Mouse (Mus musculus) CH12.LX (cell line): ENCODE results near the gene E130114P18Rik. TPM values are rescaled to one million over a fixed set of nuclear protein-coding genes. Genes with fewer than 3 reads are reported as not detected.

Source experiments
- DNase-seq: peaks from one replicate; pipeline ENCODE4 v3.0.0-alpha.2; 2013; ENCODE audit errors: extremely low read depth
- H3K27ac ChIP-seq: 2 replicates; pipeline ENCODE4 v1.5.1; 2012; ENCODE audit warnings: low read depth, mild to moderate bottlenecking, control low read depth, moderate library complexity; ENCODE audit not compliant: insufficient read depth
- H3K27me3 ChIP-seq: replicated peaks from 2 replicates; pipeline ENCODE3; 2012; ENCODE audit warnings: inconsistent platforms
- H3K36me3 ChIP-seq, 2 experiments: replicated peaks in 1 of 2; 2 replicates each; pipeline versions ENCODE3 to v1.6.1; 2012; ENCODE audit warnings: inconsistent platforms in 1 of 2, low read length in 1 of 2, mild to moderate bottlenecking in 1 of 2, mixed read lengths in 1 of 2, moderate library complexity in 1 of 2; ENCODE audit not compliant: control insufficient read depth in 1 of 2, insufficient read depth in 1 of 2
- H3K4me1 ChIP-seq, 2 experiments: 2 replicates each; pipeline ENCODE4 v1.6.1; 2012; ENCODE audit warnings: inconsistent platforms in 1 of 2, moderate library complexity in 1 of 2; ENCODE audit not compliant: insufficient read depth in 2 of 2, control insufficient read depth in 1 of 2
- H3K4me2 ChIP-seq: 2 replicates; pipeline ENCODE4 v1.6.1; 2012; ENCODE audit warnings: low read depth, mild to moderate bottlenecking, control low read depth; ENCODE audit not compliant: poor library complexity, insufficient read depth, severe bottlenecking
- H3K4me3 ChIP-seq, 3 experiments: fragments of 150-350 bp in 1 of 3; sonication (generic) in 1 of 3; replicated peaks in 1 of 3; 2 replicates each; pipeline versions ENCODE3 to v1.5.1; 2011 to 2012; ENCODE audit warnings: low read depth in 2 of 3, low read length in 2 of 3, mild to moderate bottlenecking in 2 of 3, moderate library complexity in 2 of 3, control low read depth in 1 of 3, improper control_type of control experiment in 1 of 3, inconsistent platforms in 1 of 3, mixed read lengths in 1 of 3; ENCODE audit not compliant: poor library complexity in 1 of 3
- H3K79me2 ChIP-seq: replicated peaks from 2 replicates; pipeline ENCODE4 v1.6.1; 2012; ENCODE audit warnings: mild to moderate bottlenecking, moderate library complexity; ENCODE audit not compliant: control insufficient read depth, poor library complexity, insufficient read depth, severe bottlenecking; ENCODE audit errors: extremely low read depth
- H3K9ac ChIP-seq: 2 replicates; pipeline ENCODE4 v1.6.1; 2012; ENCODE audit warnings: low read depth, mild to moderate bottlenecking, control low read depth, moderate library complexity; ENCODE audit not compliant: insufficient read depth
- H3K9me3 ChIP-seq: replicated peaks from 2 replicates; pipeline ENCODE3; 2012; ENCODE audit warnings: low read length, inconsistent platforms, mixed read lengths
- BHLHE40 ChIP-seq: IDR thresholded peaks from 2 replicates; pipeline ENCODE4 v1.6.1; 2011; ENCODE audit warnings: mild to moderate bottlenecking, low read depth, low read length, improper control_type of control experiment
- CHD1 ChIP-seq: IDR thresholded peaks from 2 replicates; pipeline ENCODE4 v1.6.1; 2012; ENCODE audit warnings: low read depth, low read length, improper control_type of control experiment, inconsistent platforms
- E2F4 ChIP-seq: IDR thresholded peaks from 2 replicates; pipeline ENCODE4 v1.6.1; 2011; ENCODE audit warnings: low read depth, low read length, improper control_type of control experiment; ENCODE audit not compliant: insufficient replicate concordance
- EP300 ChIP-seq: IDR thresholded peaks from 2 replicates; pipeline ENCODE4 v1.6.1; 2011; ENCODE audit warnings: low read length, improper control_type of control experiment
- HCFC1 ChIP-seq: IDR thresholded peaks from 2 replicates; pipeline ENCODE4 v1.6.1; 2012; ENCODE audit warnings: low read depth, mild to moderate bottlenecking, inconsistent platforms, low read length, improper control_type of control experiment
- KAT2A ChIP-seq: IDR thresholded peaks from 2 replicates; pipeline ENCODE4 v1.6.1; 2012; ENCODE audit warnings: low read length, improper control_type of control experiment, inconsistent platforms; ENCODE audit not compliant: insufficient replicate concordance
- MAFK ChIP-seq: IDR thresholded peaks from 2 replicates; pipeline ENCODE4 v1.6.1; 2011; ENCODE audit warnings: low read length, improper control_type of control experiment; ENCODE audit not compliant: insufficient replicate concordance
- MXI1 ChIP-seq: IDR thresholded peaks from 2 replicates; pipeline ENCODE4 v1.6.1; 2011; ENCODE audit warnings: mild to moderate bottlenecking, low read depth, low read length, improper control_type of control experiment
- RAD21 ChIP-seq: IDR thresholded peaks from 2 replicates; pipeline ENCODE4 v1.6.1; 2011; ENCODE audit warnings: low read depth, mild to moderate bottlenecking, low read length, improper control_type of control experiment, moderate library complexity
- RCOR1 ChIP-seq: conservative IDR thresholded peaks from 2 replicates; pipeline ENCODE4 v1.6.1; 2012; ENCODE audit warnings: low read depth, mild to moderate bottlenecking, inconsistent platforms, low read length, improper control_type of control experiment
- SIN3A ChIP-seq: IDR thresholded peaks from 2 replicates; pipeline ENCODE4 v1.6.1; 2012; ENCODE audit warnings: low read length, improper control_type of control experiment, inconsistent platforms
- TBP ChIP-seq: conservative IDR thresholded peaks from 2 replicates; pipeline ENCODE4 v1.6.1; 2011; ENCODE audit warnings: low read depth, low read length, improper control_type of control experiment
- USF2 ChIP-seq: conservative IDR thresholded peaks from 2 replicates; pipeline ENCODE4 v1.6.1; 2011; ENCODE audit warnings: low read depth, low read length, improper control_type of control experiment
- ZC3H11A ChIP-seq: IDR thresholded peaks from 2 replicates; pipeline ENCODE4 v1.6.1; 2012; ENCODE audit warnings: low read depth, mild to moderate bottlenecking, inconsistent platforms, low read length, improper control_type of control experiment
- ZKSCAN1 ChIP-seq: IDR thresholded peaks from 2 replicates; pipeline ENCODE4 v1.6.1; 2012; ENCODE audit warnings: low read depth, inconsistent platforms, low read length, improper control_type of control experiment, borderline replicate concordance
- ZNF384 ChIP-seq: IDR thresholded peaks from 2 replicates; pipeline ENCODE4 v1.6.1; 2012; ENCODE audit warnings: low read depth, low read length, improper control_type of control experiment, inconsistent platforms
- dilution Hi-C: fragments of 300-500 bp; cut with MboI; formaldehyde crosslinking; loops from 2 replicates; pipeline ENCODE4 v1.14.3; 2020; ENCODE audit warnings: low sequenced_read_pairs; ENCODE audit not compliant: extremely low pct_unique_long_range_greater_than_20kb, extremely low pct_ligation_motif_present
- in situ Hi-C: fragments of 300-500 bp; cut with MboI; formaldehyde crosslinking; loops from 3 replicates; pipeline ENCODE4 v1.14.3; 2019; ENCODE audit warnings: low sequenced_read_pairs, low pct_ligation_motif_present, low pct_unique_long_range_greater_than_20kb, mixed read lengths
- polyA plus RNA-seq: library from polyadenylated mRNA; unstranded; fragments of >175 nt; gene quantifications from 2 replicates; pipeline ENCODE4 v1.2.1, GENCODE M21; 2012; ENCODE audit warnings: low read depth; ENCODE audit not compliant: insufficient read length
- total RNA-seq, 2 experiments: library from RNA; depleted of rRNA; stranded (reverse); fragments of 300-350 nt in 1 of 2; fragments of >200 nt in 1 of 2; gene quantifications; 2 replicates each; pipeline ENCODE4 v1.2.3; 2012 to 2014

E130114P18Rik gene
- total and polyA plus RNA-seq, 3 experiments = not detected

DNA sequence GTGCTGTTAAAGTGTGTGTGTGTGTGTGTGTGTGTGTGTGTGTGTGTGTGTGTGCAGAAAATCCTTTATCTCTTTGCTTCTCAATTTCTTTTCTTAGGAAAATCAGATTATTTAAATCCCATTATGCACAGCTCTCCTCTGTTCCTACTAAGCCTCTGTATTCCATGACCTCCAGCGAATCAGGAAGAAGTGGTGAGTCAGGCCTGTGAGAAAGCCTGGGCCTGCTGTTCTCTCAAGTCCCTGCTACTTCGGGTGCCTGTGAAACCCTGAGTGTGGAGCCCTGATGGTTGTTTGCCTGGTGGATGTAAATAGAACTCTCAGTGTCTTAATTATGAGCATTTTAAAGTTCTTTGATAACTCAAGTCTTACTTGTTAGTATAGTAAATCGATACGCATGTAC lies 48.0 kb upstream of the E130114P18Rik start:
- peaks cover 55% of the 10 kb centered on the region for H3K9me3 ChIP-seq
- dilution Hi-C loops = no loop called here
- no peaks in the 10 kb centered on the region for H3K4me1 ChIP-seq
- no peak overlapping the region for H3K27ac ChIP-seq
- no peaks in the 10 kb centered on the region for H3K79me2 ChIP-seq
- no peaks in the 10 kb centered on the region for H3K27me3 ChIP-seq
- no peaks in the 10 kb centered on the region for H3K36me3 ChIP-seq
- DNase-seq = no peak
- no peak for TF ChIP-seq MAFK
- TF ChIP-seq CHD1 = no peak
- TF ChIP-seq KAT2A = no peak
- no peak for TF ChIP-seq MXI1
- no peak for TF ChIP-seq RAD21
- no peak for TF ChIP-seq BHLHE40
- no peak for TF ChIP-seq USF2
- TF ChIP-seq ZNF384 = no peak
- TF ChIP-seq ZKSCAN1 = no peak
- TF ChIP-seq HCFC1 = no peak
- no peak for TF ChIP-seq ZC3H11A
- TF ChIP-seq, all 38 proteins: peak for 0
- no peak overlapping the region for H3K4me2 ChIP-seq
- in situ Hi-C loops = no loop called here
- no peak overlapping the region for H3K4me3 ChIP-seq
- H3K9ac ChIP-seq = no peak overlapping the region

DNA sequence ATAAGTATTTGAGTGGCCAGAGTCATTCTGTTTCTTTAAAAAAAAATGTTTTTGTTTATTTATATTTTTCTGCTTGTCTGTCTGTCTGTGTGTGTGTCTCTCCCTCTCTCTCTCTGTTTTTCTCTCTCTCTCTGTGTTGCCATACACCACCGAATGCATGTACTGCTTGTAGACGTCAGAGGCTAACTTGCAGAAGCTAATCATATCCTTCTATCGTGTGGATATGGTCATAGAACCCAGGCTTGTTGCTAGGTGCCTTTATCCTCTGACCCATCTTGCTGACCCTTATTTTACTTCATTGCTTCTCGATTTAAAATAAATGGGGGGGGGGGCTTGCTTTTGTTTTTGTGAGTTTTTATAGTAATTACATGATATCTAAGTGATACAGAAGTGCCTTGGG lies 47.6 kb upstream of the E130114P18Rik start:
- TF ChIP-seq RCOR1 (no peak), ZNF384 (no peak), TBP (no peak), E2F4 (no peak), SIN3A (no peak), EP300 (no peak), ZC3H11A (no peak)
- in situ Hi-C loops = no loop called here
- H3K4me2 ChIP-seq = no peak overlapping the region
- H3K79me2 ChIP-seq = no peaks in the 10 kb centered on the region
- dilution Hi-C loops = no loop called here
- no peak overlapping the region for H3K9ac ChIP-seq
- H3K4me3 ChIP-seq = no peak overlapping the region
- no peaks in the 10 kb centered on the region for H3K27me3 ChIP-seq
- H3K9me3 ChIP-seq = peaks cover 57% of the 10 kb centered on the region
- no peak for DNase-seq
- H3K36me3 ChIP-seq = no peaks in the 10 kb centered on the region
- no peak overlapping the region for H3K27ac ChIP-seq
- no peaks in the 10 kb centered on the region for H3K4me1 ChIP-seq
